Mouse (Mus musculus) heart, embryonic 10.5 days (tissue): ENCODE data around the gene Xpnpep1. TPM values are rescaled to one million over a fixed set of nuclear protein-coding genes. Genes with fewer than 3 reads are reported as not detected.

Experiments
- DNase-seq: peaks from one replicate; pipeline ENCODE4 v3.0.0-alpha.2; 2017; ENCODE audit warnings: low spot score
- H3K27ac ChIP-seq: fragments of 300-500 bp; sonication (generic); 2 replicates; pipeline ENCODE4 v1.5.1; 2016; ENCODE audit warnings: mild to moderate bottlenecking
- H3K27me3 ChIP-seq: fragments of 300-500 bp; sonication (generic); 2 replicates; pipeline ENCODE4 v1.6.1; 2016; ENCODE audit warnings: mild to moderate bottlenecking; ENCODE audit not compliant: poor library complexity, insufficient read depth, severe bottlenecking
- H3K36me3 ChIP-seq: fragments of 300-500 bp; sonication (generic); 2 replicates; pipeline ENCODE4 v1.6.1; 2016; ENCODE audit warnings: mild to moderate bottlenecking, moderate library complexity
- H3K4me1 ChIP-seq: fragments of 300-500 bp; sonication (generic); 2 replicates; pipeline ENCODE4 v1.6.1; 2016; ENCODE audit warnings: mild to moderate bottlenecking
- H3K4me3 ChIP-seq: fragments of 300-500 bp; sonication (generic); 2 replicates; pipeline ENCODE4 v1.5.1; 2016; ENCODE audit warnings: mild to moderate bottlenecking, moderate library complexity
- H3K9me3 ChIP-seq: fragments of 300-500 bp; sonication (generic); 2 replicates; pipeline ENCODE4 v1.6.1; 2016; ENCODE audit warnings: mild to moderate bottlenecking, moderate library complexity
- WGBS: fragments of 180-500 bp; shearing (Covaris S2); methylation state at CpG from one replicate; pipeline ENCODE4 v1.1.7; 2016; 5-methylcytosine and 5-hydroxymethylcytosine counted together
- polyA plus RNA-seq: library from polyadenylated mRNA; unstranded; fragments of >200 nt; fragmentation: Nextera tagmentation; extraction: Ambion mirVana; gene quantifications from 2 replicates; pipeline ENCODE4 v1.2.1, GENCODE M21; 2016

The Xpnpep1 gene
- polyA plus RNA-seq, 1 experiment from 2014 or later: 193 TPM

DNA sequence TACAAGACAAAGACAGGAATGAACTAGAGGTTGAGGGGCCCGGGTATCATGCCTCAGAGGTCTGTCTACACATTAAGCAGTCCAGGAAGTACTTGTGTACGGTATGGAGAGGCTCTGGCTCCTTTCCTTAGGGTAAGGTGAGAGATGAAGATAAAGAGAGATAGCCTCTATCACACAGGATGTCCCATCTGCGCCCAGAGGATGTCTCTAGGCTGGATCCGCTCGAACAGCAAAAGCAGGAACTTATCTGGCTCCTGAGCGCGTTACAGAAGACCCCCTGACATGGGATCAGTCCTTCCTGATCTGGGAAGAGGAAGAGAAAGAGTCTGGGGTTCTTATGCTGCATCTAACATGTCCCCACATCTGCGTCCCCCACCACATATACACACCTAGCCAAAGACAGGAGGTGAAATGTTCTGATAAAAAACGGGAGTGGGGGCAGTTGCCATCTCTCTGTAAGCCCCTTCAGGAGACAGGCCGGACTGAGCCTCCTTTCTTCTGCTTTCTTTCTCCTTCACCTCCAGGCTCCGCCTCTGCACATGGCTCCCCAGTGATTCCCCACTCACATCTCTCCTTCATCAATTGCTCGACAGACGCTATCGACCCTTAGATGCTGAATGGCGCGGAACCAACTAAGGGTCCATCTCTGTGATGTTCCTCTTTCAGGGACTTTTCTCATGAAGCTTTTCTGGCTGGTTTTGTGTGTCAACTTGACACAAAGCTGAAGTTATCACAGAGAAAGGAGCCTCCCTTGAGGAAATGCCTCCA is 19.5 kb upstream of the Xpnpep1 start:
- Histone ChIP-seq H3K4me3 (no peak overlapping the region), H3K36me3 (no peaks in the 10 kb centered on the region), H3K27me3 (no peaks in the 10 kb centered on the region), H3K4me1 (peaks cover 14% of the 10 kb centered on the region), H3K9me3 (no peaks in the 10 kb centered on the region), H3K27ac (peak overlapping the region; percentile 56)
- no peak for DNase-seq
- WGBS: 75% methylated on average over 16 of the region's 16 CpGs

DNA sequence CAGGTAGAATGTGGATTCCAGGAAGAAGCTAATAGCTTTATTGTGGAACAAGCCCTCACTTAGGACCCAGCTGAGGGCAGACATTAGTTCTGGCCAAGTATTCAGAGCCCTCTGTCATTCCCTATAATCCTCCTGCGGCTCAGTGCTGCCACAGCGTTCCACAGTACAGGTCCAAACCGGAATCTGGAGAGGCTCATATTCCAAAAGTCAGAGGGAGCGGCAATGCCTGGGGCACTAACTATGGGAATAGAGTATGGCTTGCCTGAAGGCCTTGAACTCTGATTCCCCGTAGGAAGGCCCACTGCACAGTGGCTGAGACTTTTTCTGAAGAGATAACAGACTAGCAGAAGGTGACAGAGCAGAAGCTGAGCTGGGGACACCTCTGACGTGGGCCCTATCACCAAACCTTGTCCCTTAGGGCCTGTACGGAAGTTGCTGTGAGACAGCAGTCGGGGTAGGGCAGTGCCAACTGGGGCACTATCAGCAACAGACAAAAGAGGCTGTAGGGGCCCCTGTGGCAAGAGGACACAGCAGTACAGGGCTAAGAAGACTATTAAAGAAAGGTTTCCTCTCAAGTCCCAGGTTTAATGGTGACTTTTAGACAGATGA is 18.8 kb upstream of the Xpnpep1 start:
- H3K4me3 ChIP-seq: no peak overlapping the region
- no peak for DNase-seq
- no peaks in the 10 kb centered on the region for H3K27me3 ChIP-seq
- 54% methylated on average over 8 of the region's 8 CpGs for WGBS
- H3K27ac ChIP-seq: peak overlapping the region; percentile 56
- H3K4me1 ChIP-seq: peaks cover 11% of the 10 kb centered on the region
- H3K36me3 ChIP-seq: no peaks in the 10 kb centered on the region
- H3K9me3 ChIP-seq: no peaks in the 10 kb centered on the region

DNA sequence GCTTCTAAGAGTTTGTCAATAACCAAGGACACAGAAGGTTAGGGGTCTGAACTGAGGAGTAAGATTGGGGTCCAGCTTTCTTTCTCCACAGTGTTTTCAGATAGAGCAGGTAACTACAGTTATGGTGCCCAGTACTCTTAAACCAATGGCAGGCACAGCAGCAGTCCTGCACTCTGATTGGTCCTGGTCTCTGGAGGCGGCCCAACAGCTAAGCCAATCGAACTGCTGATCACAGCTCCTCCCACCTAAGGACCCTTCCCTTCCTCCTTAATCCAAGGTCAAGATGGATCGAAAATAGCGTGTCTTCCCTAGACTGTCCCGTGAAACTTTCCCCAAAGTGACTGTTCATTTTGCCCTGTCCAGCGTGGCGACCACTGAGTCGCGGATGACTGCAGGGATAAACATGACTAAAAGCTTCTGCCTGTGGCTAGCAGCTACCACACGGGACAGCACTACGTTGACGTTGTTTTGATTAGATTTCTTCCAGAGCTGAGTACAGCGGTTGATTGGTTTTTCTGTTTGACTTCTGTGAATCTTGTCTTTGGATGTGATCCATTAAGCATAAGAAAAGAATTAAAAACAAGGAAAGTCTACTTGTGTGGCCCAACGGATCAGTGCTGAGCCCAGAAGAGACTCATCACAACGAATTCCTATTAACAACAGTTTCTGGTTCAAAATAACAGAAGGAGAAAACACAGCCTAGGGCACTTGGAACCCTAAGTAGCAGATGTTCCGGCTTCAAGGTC is 18.1 kb upstream of the Xpnpep1 start:
- Histone ChIP-seq H3K4me3 (no peak overlapping the region), H3K9me3 (no peaks in the 10 kb centered on the region), H3K36me3 (no peaks in the 10 kb centered on the region), H3K27ac (no peak overlapping the region), H3K4me1 (peaks cover 11% of the 10 kb centered on the region), H3K27me3 (no peaks in the 10 kb centered on the region)
- no peak for DNase-seq
- WGBS: 87% methylated on average over 16 of the region's 16 CpGs

DNA sequence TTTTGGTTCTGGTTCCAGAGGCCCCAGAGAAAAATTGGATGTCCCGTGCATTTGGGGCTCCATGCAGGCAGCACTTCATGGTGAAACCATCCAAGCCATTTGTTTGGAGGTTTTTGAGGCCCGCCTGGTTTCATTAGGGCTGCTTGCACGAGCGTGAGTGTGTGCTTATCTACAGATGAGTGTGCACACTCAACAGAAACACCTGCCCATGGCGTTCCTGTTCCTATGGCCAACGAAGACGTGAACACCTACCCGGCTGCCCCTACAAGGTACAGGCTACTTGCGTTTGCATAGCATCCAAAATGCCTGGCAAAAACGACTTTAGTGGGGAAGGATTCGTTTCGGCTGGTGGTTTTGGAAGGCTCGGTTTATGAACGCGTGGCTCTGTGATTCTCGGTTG is 13.3 kb upstream of the Xpnpep1 start:
- Histone ChIP-seq H3K27me3 (no peaks in the 10 kb centered on the region), H3K27ac (no peak overlapping the region), H3K4me3 (no peak overlapping the region), H3K9me3 (no peaks in the 10 kb centered on the region), H3K4me1 (peaks cover 16% of the 10 kb centered on the region), H3K36me3 (no peaks in the 10 kb centered on the region)
- DNase-seq: no peak
- WGBS: 92% methylated on average over 16 of the region's 16 CpGs

DNA sequence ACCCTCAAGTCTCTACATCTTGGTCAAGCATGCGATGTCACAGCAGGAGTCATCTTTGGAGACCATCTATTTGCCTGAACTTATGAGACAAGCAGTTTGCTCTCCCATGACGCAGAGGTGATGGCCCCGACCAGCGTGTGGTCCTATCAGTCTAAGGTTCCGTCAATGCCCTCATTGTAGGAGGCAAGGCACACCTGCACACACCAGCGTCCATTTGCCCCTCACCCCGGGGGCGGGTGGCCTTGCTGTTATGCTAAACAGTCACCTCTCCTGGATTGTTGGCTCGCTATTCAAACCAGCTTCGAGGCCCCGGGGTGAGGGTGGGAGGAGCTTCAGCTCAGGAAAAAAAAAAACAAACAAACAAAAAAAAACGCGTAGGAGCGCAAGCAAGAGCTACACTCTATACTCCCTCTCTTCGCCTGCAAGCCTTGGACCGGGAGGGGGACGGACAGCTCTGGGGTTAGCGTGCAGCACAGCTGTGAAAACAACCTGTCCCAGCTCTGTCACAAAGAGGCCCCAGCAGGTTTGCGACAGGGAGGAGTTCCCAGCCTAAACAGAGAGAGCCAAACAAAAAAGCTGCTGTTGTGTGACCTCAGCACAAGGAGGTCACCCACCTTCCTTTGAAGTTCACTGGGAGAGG is 12.1 kb upstream of the Xpnpep1 start:
- H3K36me3 ChIP-seq: no peaks in the 10 kb centered on the region
- H3K4me3 ChIP-seq: no peak overlapping the region
- H3K27ac ChIP-seq: no peak overlapping the region
- 43% methylated on average over 19 of the region's 19 CpGs for WGBS
- no peaks in the 10 kb centered on the region for H3K27me3 ChIP-seq
- H3K9me3 ChIP-seq: no peaks in the 10 kb centered on the region
- peaks cover 16% of the 10 kb centered on the region for H3K4me1 ChIP-seq
- no peak for DNase-seq

DNA sequence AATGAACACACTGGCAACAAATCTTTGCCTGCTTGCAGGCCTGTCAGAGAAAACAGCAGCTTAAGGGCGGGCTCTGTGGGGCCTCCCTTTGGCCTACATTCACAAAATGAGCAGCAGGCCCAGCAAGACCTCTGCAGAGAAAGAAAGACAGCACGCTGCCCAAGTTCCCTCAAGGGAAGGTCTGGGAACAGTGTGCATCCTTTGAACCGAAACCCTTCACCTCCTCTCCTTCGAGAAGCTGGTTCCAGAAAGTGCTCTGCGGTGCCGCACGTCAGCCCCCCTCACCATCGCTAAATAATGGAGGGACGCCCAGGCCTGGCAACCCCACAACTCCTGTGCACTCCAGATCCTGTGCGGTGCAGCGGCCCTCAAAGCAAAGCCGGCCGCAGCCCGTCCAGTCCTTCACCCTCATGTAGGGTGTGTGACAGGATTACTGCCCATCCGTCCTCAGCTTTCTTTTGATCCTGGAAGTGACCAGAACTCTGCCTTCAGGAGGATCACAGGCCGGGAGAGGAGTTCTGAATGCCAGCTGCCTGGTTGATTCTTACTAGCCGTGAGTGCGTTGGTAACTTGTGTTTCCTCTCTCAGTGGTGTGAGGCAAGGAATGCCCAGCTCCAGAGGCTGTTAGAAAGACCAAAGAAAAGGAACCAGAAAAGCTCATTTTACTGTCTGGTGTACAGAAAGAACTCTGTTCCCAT is 11.4 kb upstream of the Xpnpep1 start:
- H3K36me3 ChIP-seq: no peaks in the 10 kb centered on the region
- peak overlapping the region; percentile 2; the same call in 1 of the 2 replicates for H3K27ac ChIP-seq
- 82% methylated on average over 18 of the region's 18 CpGs for WGBS
- no peaks in the 10 kb centered on the region for H3K27me3 ChIP-seq
- H3K4me3 ChIP-seq: no peak overlapping the region
- peaks cover 16% of the 10 kb centered on the region for H3K4me1 ChIP-seq
- DNase-seq: no peak
- H3K9me3 ChIP-seq: no peaks in the 10 kb centered on the region

DNA sequence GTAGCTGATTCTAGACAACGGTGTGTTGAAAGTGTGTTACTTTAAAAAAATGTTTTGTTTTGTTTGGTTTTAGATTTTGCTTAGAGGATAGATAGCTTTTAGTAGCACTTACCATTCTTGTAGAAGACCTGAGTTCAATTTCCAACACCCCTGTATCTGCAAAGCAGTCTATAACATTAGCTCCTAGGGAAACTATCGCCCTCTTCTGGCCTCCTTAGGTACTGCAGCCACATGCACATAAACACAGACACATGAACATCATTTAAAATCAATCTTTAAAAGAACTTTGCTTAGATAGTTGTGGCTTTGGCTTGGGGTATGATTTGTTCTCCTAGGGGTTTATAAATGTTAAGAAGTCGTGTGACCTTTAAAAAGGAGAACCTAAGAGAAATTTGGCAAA is 10.1 kb upstream of the Xpnpep1 start:
- 76% methylated on average over 3 of the region's 3 CpGs for WGBS
- DNase-seq: no peak
- no peaks in the 10 kb centered on the region for H3K9me3 ChIP-seq

DNA sequence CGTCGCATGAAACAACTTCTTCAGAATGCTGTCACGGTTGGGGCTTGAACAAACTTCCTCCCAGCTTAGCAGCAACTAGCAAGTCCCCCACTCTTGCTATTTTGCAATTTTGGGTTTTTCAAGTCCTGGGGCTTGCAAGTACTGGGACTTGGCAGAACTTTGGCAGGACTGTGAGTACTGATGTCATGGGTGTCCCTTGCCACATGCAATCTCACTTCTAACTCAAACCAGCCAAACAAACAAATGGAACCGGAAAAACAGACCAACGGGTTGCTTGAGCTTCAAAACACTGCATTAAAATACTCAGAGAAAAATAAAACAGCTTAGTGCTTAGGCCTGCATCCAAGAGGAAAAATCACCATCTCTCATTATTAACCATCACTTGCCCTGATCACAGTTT is 7.2 kb upstream of the Xpnpep1 start:
- no peak overlapping the region for H3K27ac ChIP-seq
- H3K4me3 ChIP-seq: no peak overlapping the region
- WGBS: 81% methylated on average over 5 of the region's 5 CpGs
- no peak for DNase-seq
- H3K36me3 ChIP-seq: no peaks in the 10 kb centered on the region
- no peaks in the 10 kb centered on the region for H3K9me3 ChIP-seq
- H3K4me1 ChIP-seq: peaks cover 10% of the 10 kb centered on the region
- H3K27me3 ChIP-seq: no peaks in the 10 kb centered on the region

More for the DNA sequence above, 10.1 kb upstream of the Xpnpep1 start:
- Histone ChIP-seq H3K4me3 (no peak overlapping the region), H3K4me1 (peaks cover 16% of the 10 kb centered on the region), H3K27me3 (no peaks in the 10 kb centered on the region), H3K27ac (no peak overlapping the region), H3K36me3 (no peaks in the 10 kb centered on the region)

DNA sequence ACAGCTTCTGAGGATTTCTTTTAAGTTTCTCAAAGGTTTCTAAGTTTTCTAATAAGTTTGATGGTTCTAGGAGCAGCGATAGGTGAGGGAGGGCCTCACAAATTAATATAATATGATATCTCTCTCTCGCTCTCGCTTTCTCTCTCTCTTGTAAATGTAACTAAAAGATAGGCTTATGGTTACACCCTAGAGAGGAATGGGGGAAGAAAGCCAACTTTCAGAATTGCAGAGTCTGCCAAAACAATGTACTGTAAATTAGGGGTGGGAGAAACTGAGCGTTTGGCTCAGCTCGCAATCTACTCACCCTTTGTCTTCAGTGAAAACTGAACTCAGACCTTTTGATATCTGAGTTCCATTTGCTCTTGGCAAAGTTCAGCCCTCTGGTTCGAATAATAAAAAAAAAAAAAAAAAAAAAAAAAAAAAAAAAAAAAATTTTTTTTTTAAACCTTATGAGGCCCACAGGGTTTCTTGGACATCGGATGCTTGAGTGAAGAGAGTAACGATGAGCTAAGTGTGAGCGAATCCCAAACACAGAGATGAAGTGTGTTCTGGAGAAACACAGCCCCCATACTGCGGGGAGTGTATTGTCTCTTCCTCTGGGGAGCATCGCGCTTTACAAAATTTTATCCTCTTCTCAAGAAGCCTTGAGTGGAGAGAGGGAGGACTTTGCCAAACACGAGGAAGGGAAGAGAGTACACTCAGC is 3.6 kb upstream of the Xpnpep1 start:
- H3K27me3 ChIP-seq: no peaks in the 10 kb centered on the region
- 86% methylated on average over 13 of the region's 13 CpGs for WGBS
- no peaks in the 10 kb centered on the region for H3K36me3 ChIP-seq
- no peak for DNase-seq
- no peak overlapping the region for H3K4me3 ChIP-seq
- H3K4me1 ChIP-seq: peaks cover 14% of the 10 kb centered on the region; the same call in 1 of the 2 replicates
- H3K9me3 ChIP-seq: no peaks in the 10 kb centered on the region
- no peak overlapping the region for H3K27ac ChIP-seq

DNA sequence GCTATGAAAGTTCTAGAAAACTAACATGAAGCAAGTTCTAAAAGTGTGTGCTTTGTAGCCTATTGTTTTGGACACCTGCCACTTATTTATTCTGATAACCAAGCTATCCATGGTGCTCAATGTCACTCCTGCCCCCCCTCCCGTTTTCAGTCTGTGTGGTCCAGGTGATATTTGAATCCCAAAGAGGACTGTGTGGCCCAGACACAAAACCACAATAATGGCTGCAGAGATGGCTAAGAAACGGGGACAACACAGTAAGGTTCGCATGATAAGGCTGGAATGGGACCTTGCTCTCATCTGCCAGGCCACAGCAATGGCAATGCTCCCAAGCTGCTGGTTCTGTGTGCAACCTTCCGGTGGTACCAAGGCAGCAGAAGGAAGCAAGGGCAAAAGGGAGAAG is 1.6 kb upstream of the Xpnpep1 start:
- DNase-seq: no peak
- no peaks in the 10 kb centered on the region for H3K36me3 ChIP-seq
- H3K27me3 ChIP-seq: no peaks in the 10 kb centered on the region
- H3K4me1 ChIP-seq: peaks cover 24% of the 10 kb centered on the region
- H3K9me3 ChIP-seq: no peaks in the 10 kb centered on the region
- H3K27ac ChIP-seq: no peak overlapping the region
- no peak overlapping the region for H3K4me3 ChIP-seq
- WGBS: 67% methylated on average over 4 of the region's 4 CpGs

DNA sequence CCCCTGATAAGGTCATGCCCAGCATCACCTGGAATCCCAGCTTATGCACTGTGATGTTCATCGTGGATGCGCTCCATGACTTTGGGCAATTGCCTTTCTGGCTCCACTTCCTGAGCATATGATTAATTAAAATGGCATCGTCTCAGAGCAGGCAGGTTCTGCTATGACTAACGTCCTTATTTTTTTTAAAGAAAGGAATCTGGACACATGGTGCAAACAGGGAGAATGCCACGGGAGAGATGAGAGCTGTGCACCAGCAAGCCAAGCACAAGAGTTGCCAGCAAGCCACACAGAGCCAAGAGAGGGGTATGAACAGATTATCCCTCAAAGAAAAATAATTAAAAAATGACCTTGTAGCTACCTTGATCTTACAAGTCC is 1.1 kb upstream of the Xpnpep1 start:
- WGBS: 78% methylated on average over 5 of the region's 5 CpGs
- H3K27ac ChIP-seq: 0 out of 2 replicates have a peak overlapping the region, but pooled peaks have one; percentile 24

DNA sequence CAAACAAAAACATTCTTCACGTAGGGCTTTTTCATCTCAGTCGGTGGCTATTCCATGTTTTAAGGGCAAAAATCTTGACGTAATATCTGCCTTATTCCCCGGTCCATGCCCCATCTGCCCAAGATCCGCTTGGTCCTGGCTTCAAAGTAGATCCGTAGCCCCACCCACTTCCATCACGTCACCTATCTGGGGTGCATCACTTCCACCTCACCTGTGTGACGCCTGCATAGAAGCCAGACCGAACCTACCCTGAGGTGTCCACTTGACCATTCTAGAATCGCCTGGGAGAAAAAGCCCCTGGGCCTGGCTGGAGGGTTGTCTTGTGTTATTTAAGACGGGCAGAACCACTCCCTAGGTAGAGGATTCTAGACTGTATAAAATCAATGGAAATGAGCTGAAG is 924 bp downstream of the Xpnpep1 start:
- H3K4me1 ChIP-seq: peaks cover 27% of the 10 kb centered on the region
- peak overlapping the region; percentile 92 for H3K4me3 ChIP-seq
- peaks cover 9% of the 10 kb centered on the region; the same call in 1 of the 2 replicates for H3K36me3 ChIP-seq
- WGBS: 31% methylated on average over 11 of the region's 11 CpGs
- H3K27me3 ChIP-seq: no peaks in the 10 kb centered on the region
- no peak for DNase-seq
- H3K27ac ChIP-seq: peak overlapping the region; percentile 96
- no peaks in the 10 kb centered on the region for H3K9me3 ChIP-seq

More for the DNA sequence above, 1.1 kb upstream of the Xpnpep1 start:
- peaks cover 4% of the 10 kb centered on the region; the same call in 1 of the 2 replicates for H3K36me3 ChIP-seq
- H3K4me3 ChIP-seq: no peak overlapping the region
- peaks cover 25% of the 10 kb centered on the region for H3K4me1 ChIP-seq
- DNase-seq: no peak
- no peaks in the 10 kb centered on the region for H3K27me3 ChIP-seq
- H3K9me3 ChIP-seq: no peaks in the 10 kb centered on the region
